22 mouse cellular contexts compared by ENCODE assay signal in the genomic region with DNA sequence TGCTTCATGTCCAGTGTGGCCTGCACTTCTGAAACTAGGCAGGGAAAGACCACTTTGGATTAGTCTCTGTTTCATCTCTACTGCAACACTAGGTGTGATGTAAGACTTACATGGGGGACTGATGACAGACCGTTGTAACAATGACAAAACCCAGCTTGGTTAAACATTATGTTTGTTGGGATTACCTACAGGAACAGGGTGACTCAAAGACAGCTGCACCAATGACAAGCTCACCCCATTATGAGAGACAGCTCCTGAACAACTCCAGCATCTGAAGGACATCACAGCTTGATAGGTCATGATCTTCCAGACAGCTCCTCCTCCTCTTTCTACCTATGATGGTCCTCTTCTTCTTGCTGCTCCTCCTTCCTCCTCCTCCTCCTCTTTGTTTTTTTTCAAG. TPM values are rescaled to one million over a fixed set of nuclear protein-coding genes. Genes with fewer than 3 reads are reported as not detected.
DNase-seq lines count a peak whose midpoint lies in the region; TF ChIP-seq lines count a peak whose summit lies in the region.
"Had no signal": no experiment of that assay in that cellular context is flagged by ENCODE, and none has a peak within 500 bp of the region (broad histone marks: within the 10 kb centered on the region; RNA-seq: fewer than 3 reads in every experiment).

No protein-coding gene starts in this region.

- TF ChIP-seq CTCF in lung, adult 2 months (IDR thresholded peaks at IDR 0.05; ENCODE audit: insufficient read depth, low read length), result no peak

- 71% methylated on average over 1 of the region's 1 CpGs for WGBS in lung, adult 2 months

- no peak overlapping the region for H3ac ChIP-seq in myocyte (ENCODE audit: control insufficient read depth, insufficient read length)

- no peak overlapping the region for H3K4me2 ChIP-seq in myocyte (ENCODE audit: low read depth)
- H3K4me2 ChIP-seq: embryonic facial prominence, embryonic 12.5 days; forebrain, embryonic 13.5 days; forebrain, embryonic 15.5 days had no signal

- H3K36me3 ChIP-seq in myocyte (ENCODE audit: control insufficient read depth, insufficient read depth), result no peaks in the 10 kb centered on the region
- H3K36me3 ChIP-seq: embryonic facial prominence, embryonic 10.5 days; embryonic facial prominence, embryonic 12.5 days; forebrain, embryonic 15.5 days had no signal

- H3K4me3 ChIP-seq in lung, adult 2 months (replicated peaks; ENCODE audit: extremely low read depth, low read depth, low read length), result no peak overlapping the region
- H3K4me3 ChIP-seq in myocyte, result no peak overlapping the region
- H3K4me3 ChIP-seq: embryonic facial prominence, embryonic 10.5 days; embryonic facial prominence, embryonic 12.5 days; forebrain, embryonic 13.5 days; forebrain, embryonic 15.5 days had no signal

- H3K27me3 ChIP-seq in myocyte (ENCODE audit: control insufficient read depth, insufficient read depth, insufficient read length), result no peaks in the 10 kb centered on the region
- H3K27me3 ChIP-seq: embryonic facial prominence, embryonic 12.5 days; forebrain, embryonic 13.5 days; forebrain, embryonic 15.5 days had no signal

- H3K79me2 ChIP-seq in myocyte (ENCODE audit: control insufficient read depth, insufficient read depth), result no peaks in the 10 kb centered on the region

- no peak for TF ChIP-seq POLR2A in lung, adult 2 months (IDR thresholded peaks at IDR 0.05; ENCODE audit: borderline replicate concordance, extremely low read depth, low read depth, low read length)
- TF ChIP-seq POLR2A in myocyte (IDR thresholded peaks at IDR 0.05; ENCODE audit: insufficient read length, low read depth), result no peak

- H3K4me1 ChIP-seq in lung, adult 2 months (ENCODE audit: control insufficient read depth, insufficient read depth, low read length), result peaks cover 5% of the 10 kb centered on the region; the same call in 1 of the 2 replicates
- H3K4me1 ChIP-seq: embryonic facial prominence, embryonic 12.5 days; forebrain, embryonic 15.5 days had no signal

- DNase-seq in lung, postnatal 10 days, result peak; percentile 50
- no peak for DNase-seq in lung, adult 2 months
- DNase-seq in lung, postnatal 25 days (ENCODE audit: low spot score), result peak; percentile 32
- no peak for DNase-seq in frontal cortex, postnatal 36 days (ENCODE audit: low spot score in 2 of 2)
- no peak for DNase-seq in adrenal gland, postnatal 14 days
- DNase-seq: adrenal gland, adult 2 months; adrenal gland, postnatal 10 days; adrenal gland, postnatal 36 days; cerebellum, adult 11-12 months; cerebellum, adult 2 months; cerebellum, adult 9-10 months had no signal

TF ChIP-seq in myocyte, 11 proteins besides CTCF, POLR2A, EP300 and RAD21:
- TF ChIP-seq USF1 (IDR thresholded peaks at IDR 0.05; ENCODE audit: low read depth), result no peak
- peak; percentile 20; the same call in 1 of the 2 replicates for TF ChIP-seq CEBPB (IDR thresholded peaks at IDR 0.05; ENCODE audit: insufficient read depth, poor library complexity, severe bottlenecking)
- no peak for TF ChIP-seq E2F4 (IDR thresholded peaks at IDR 0.05; ENCODE audit: insufficient read depth)

RNA-seq across cellular contexts. Expression of gene Gm10188, which starts 30.8 kb away (rescaled TPM):
- not detected in 2 replicates for polyA plus RNA-seq in lung, adult 2 months (2012; rRNA removed)
- not detected for polyA plus RNA-seq in myocyte (2012; fragmentation: generic; extraction: Trizol)
- not detected in 2 replicates for total RNA-seq in adrenal gland, postnatal 14 days (2021)
- total RNA-seq: adrenal gland, adult 2 months; adrenal gland, postnatal 10 days; adrenal gland, postnatal 36 days; ES-E14; MEL had no signal
- polyA plus RNA-seq: adrenal gland, adult 2 months; C2C12; cerebellum, adult 2 months; cortical plate, adult 2 months; embryonic facial prominence, embryonic 10.5 days; embryonic facial prominence, embryonic 12.5 days; embryonic facial prominence, embryonic 14.5 days; forebrain, embryonic 11.5 days had no signal

RNA-seq across cellular contexts. Expression of gene Klhdc8a, which starts 38.1 kb away (rescaled TPM):
- polyA plus RNA-seq in lung, adult 2 months (2012; rRNA removed), result 3.2 and 4.6 TPM in 2 replicates
- 12.4 TPM for polyA plus RNA-seq in myocyte (2012; fragmentation: generic; extraction: Trizol)
- 64.1 and 71.4 TPM in 2 replicates for total RNA-seq in adrenal gland, postnatal 14 days (2021)
- total RNA-seq: MEL had no signal

RNA-seq across cellular contexts. Expression of gene Nuak2, which starts 55.6 kb away (rescaled TPM):
- polyA plus RNA-seq in lung, adult 2 months (2012; rRNA removed), result 9.6 and 10.4 TPM in 2 replicates
- 6.0 TPM for polyA plus RNA-seq in myocyte (2012; fragmentation: generic; extraction: Trizol)
- 3.7 and 5.6 TPM in 2 replicates for total RNA-seq in adrenal gland, postnatal 14 days (2021)

Comparison
In these comparisons a context has a peak if more than half of its experiments do, and no peak if none do; other contexts are left out.
1. DNase-seq: peak in lung, postnatal 10 days (single experiment) and lung, postnatal 25 days (single experiment); none in lung, adult 2 months (single experiment), frontal cortex, postnatal 36 days (0 of 2) and adrenal gland, postnatal 14 days (single experiment).